Mouse (Mus musculus) liver, embryonic 13.5 days (tissue): ENCODE data around the gene Olfr1555-ps1. TPM values are rescaled to one million over a fixed set of nuclear protein-coding genes. Genes with fewer than 3 reads are reported as not detected.

Experiments
- polyA plus RNA-seq: library from polyadenylated mRNA; unstranded; fragments of >200 nt; fragmentation: Nextera tagmentation; extraction: Ambion mirVana; gene quantifications from 2 replicates; pipeline ENCODE4 v1.2.1, GENCODE M21; 2015

Olfr1555-ps1 gene
- polyA plus RNA-seq, 1 experiment from 2014 or later = not detected

Other genes with a start within 250 kb of the Olfr1555-ps1 start
- 2.2 and 2.4 TPM in 2 replicates for gene Osbp, start 204.2 kb downstream of the Olfr1555-ps1 start, polyA plus RNA-seq
- 0.03 TPM in 1 of 2 replicates, not detected in the other for gene Olfr1423, start 128.8 kb downstream of the Olfr1555-ps1 start, polyA plus RNA-seq
- gene Olfr1424, start 107.4 kb downstream of the Olfr1555-ps1 start, polyA plus RNA-seq = not detected in 2 replicates
- gene Olfr1425, start 92.4 kb downstream of the Olfr1555-ps1 start, polyA plus RNA-seq = not detected in 2 replicates
- gene Olfr1426, start 78.1 kb downstream of the Olfr1555-ps1 start, polyA plus RNA-seq = not detected in 2 replicates
- gene Olfr1427, start 66.8 kb downstream of the Olfr1555-ps1 start, polyA plus RNA-seq = not detected in 2 replicates
- not detected in 2 replicates for gene Olfr1428, start 54.2 kb downstream of the Olfr1555-ps1 start, polyA plus RNA-seq
- gene Olfr76, start 46.9 kb downstream of the Olfr1555-ps1 start, polyA plus RNA-seq = not detected in 2 replicates
- gene Olfr1431, start 30.5 kb upstream of the Olfr1555-ps1 start, polyA plus RNA-seq = not detected in 2 replicates
- not detected in 2 replicates for gene Olfr1432, start 62.5 kb upstream of the Olfr1555-ps1 start, polyA plus RNA-seq
- not detected in 2 replicates for gene Olfr262, start 71.5 kb upstream of the Olfr1555-ps1 start, polyA plus RNA-seq
- gene Olfr235, start 90.9 kb upstream of the Olfr1555-ps1 start, polyA plus RNA-seq = not detected in 2 replicates
- not detected in 2 replicates for gene Olfr1434, start 109.7 kb upstream of the Olfr1555-ps1 start, polyA plus RNA-seq
- gene Olfr1436, start 129.0 kb upstream of the Olfr1555-ps1 start, polyA plus RNA-seq = not detected in 2 replicates
- not detected in 2 replicates for gene Olfr1437, start 155.0 kb upstream of the Olfr1555-ps1 start, polyA plus RNA-seq
- not detected in 2 replicates for gene Olfr1438-ps1, start 165.8 kb upstream of the Olfr1555-ps1 start, polyA plus RNA-seq
- gene Olfr1440, start 217.2 kb upstream of the Olfr1555-ps1 start, polyA plus RNA-seq = not detected in 2 replicates
- gene Olfr1441, start 247.3 kb upstream of the Olfr1555-ps1 start, polyA plus RNA-seq = not detected in 2 replicates